Mouse (Mus musculus) MEL (cell line): ENCODE measurements around the gene Uevld. TPM values are rescaled to one million over a fixed set of nuclear protein-coding genes. Genes with fewer than 3 reads are reported as not detected.

ENCODE experiments used
- DNase-seq: peaks from one replicate; pipeline ENCODE4 v3.0.0; 2011; ENCODE audit warnings: low read depth, low spot score
- H3K27ac ChIP-seq: 2 replicates; pipeline ENCODE4 v1.5.1; 2012; ENCODE audit warnings: low read depth, mild to moderate bottlenecking, control low read depth, low read length, moderate library complexity; ENCODE audit not compliant: control insufficient read depth
- H3K27me3 ChIP-seq, 2 experiments: fragments of 150-350 bp in 1 of 2; sonication (generic) in 1 of 2; 2 replicates each; pipeline ENCODE4 v1.6.1; 2012; ENCODE audit warnings: low read length in 2 of 2, mild to moderate bottlenecking in 2 of 2, improper control_type of control experiment in 1 of 2, moderate library complexity in 1 of 2; ENCODE audit not compliant: insufficient read depth in 2 of 2, control insufficient read depth in 1 of 2
- H3K36me3 ChIP-seq, 2 experiments: 2 replicates each; pipeline ENCODE4 v1.6.1; 2012 to 2014; ENCODE audit warnings: low read length in 2 of 2, improper control_type of control experiment in 1 of 2, inconsistent platforms in 1 of 2, mild to moderate bottlenecking in 1 of 2; ENCODE audit not compliant: insufficient read depth in 2 of 2, control insufficient read depth in 1 of 2
- H3K4me1 ChIP-seq, 2 experiments: fragments of 150-350 bp in 1 of 2; sonication (generic) in 1 of 2; 2 replicates each; pipeline ENCODE4 v1.6.1; 2012; ENCODE audit warnings: low read length in 2 of 2, improper control_type of control experiment in 1 of 2, mild to moderate bottlenecking in 1 of 2; ENCODE audit not compliant: insufficient read depth in 2 of 2, control insufficient read depth in 1 of 2
- H3K4me3 ChIP-seq, 2 experiments: fragments of 150-350 bp in 1 of 2; sonication (generic) in 1 of 2; 2 replicates each; pipeline ENCODE4 v1.5.1; 2012; ENCODE audit warnings: low read depth in 2 of 2, low read length in 2 of 2, mild to moderate bottlenecking in 2 of 2, moderate library complexity in 2 of 2, control low read depth in 1 of 2, improper control_type of control experiment in 1 of 2; ENCODE audit not compliant: control insufficient read depth in 1 of 2, insufficient read depth in 1 of 2
- H3K79me2 ChIP-seq: 2 replicates; pipeline ENCODE4 v1.6.1; 2012; ENCODE audit warnings: mild to moderate bottlenecking, low read length, moderate library complexity; ENCODE audit not compliant: control insufficient read depth, poor library complexity, insufficient read depth
- H3K9ac ChIP-seq: 2 replicates; pipeline ENCODE4 v1.6.1; 2012; ENCODE audit warnings: low read depth, mild to moderate bottlenecking, control low read depth, low read length, moderate library complexity; ENCODE audit not compliant: control insufficient read depth, poor library complexity, severe bottlenecking
- H3K9me3 ChIP-seq: fragments of 150-350 bp; sonication (generic); replicated peaks from 2 replicates; pipeline ENCODE4 v1.6.1; 2012; ENCODE audit warnings: mild to moderate bottlenecking, low read length, improper control_type of control experiment, moderate library complexity; ENCODE audit not compliant: insufficient read depth
- CHD1 ChIP-seq: IDR thresholded peaks from 2 replicates; pipeline ENCODE4 v1.6.1; 2012; ENCODE audit warnings: low read depth, mild to moderate bottlenecking, inconsistent platforms, low read length, improper control_type of control experiment
- CHD2 ChIP-seq: IDR thresholded peaks from 2 replicates; pipeline ENCODE4 v1.6.1; 2011; ENCODE audit warnings: low read length, improper control_type of control experiment
- ELF1 ChIP-seq: IDR thresholded peaks from 2 replicates; pipeline ENCODE4 v1.6.1; 2014; ENCODE audit warnings: low read depth, mild to moderate bottlenecking, inconsistent platforms, low read length, improper control_type of control experiment, moderate library complexity
- EP300 ChIP-seq, 2 experiments: IDR thresholded peaks; 2 replicates each; pipeline ENCODE4 v1.6.1; 2011; ENCODE audit warnings: improper control_type of control experiment in 2 of 2, low read length in 2 of 2, low read depth in 1 of 2, mild to moderate bottlenecking in 1 of 2
- ETS1 ChIP-seq: IDR thresholded peaks from 2 replicates; pipeline ENCODE4 v1.6.1; 2012; ENCODE audit warnings: low read depth, mild to moderate bottlenecking, inconsistent platforms, low read length, improper control_type of control experiment, moderate library complexity
- GABPA ChIP-seq: IDR thresholded peaks from 2 replicates; pipeline ENCODE4 v1.6.1; 2012; ENCODE audit warnings: low read depth, mild to moderate bottlenecking, inconsistent platforms, low read length, improper control_type of control experiment, moderate library complexity
- HCFC1 ChIP-seq: IDR thresholded peaks from 2 replicates; pipeline ENCODE4 v1.6.1; 2012; ENCODE audit warnings: low read depth, mild to moderate bottlenecking, inconsistent platforms, low read length, improper control_type of control experiment, moderate library complexity
- MAZ ChIP-seq: IDR thresholded peaks from 2 replicates; pipeline ENCODE4 v1.6.1; 2012; ENCODE audit warnings: low read depth, mild to moderate bottlenecking, inconsistent platforms, low read length, improper control_type of control experiment
- MYB ChIP-seq: IDR thresholded peaks from 2 replicates; pipeline ENCODE4 v1.6.1; 2011; ENCODE audit warnings: mild to moderate bottlenecking, low read depth, low read length, improper control_type of control experiment
- POLR2AphosphoS2 ChIP-seq: IDR thresholded peaks from 2 replicates; pipeline ENCODE4 v1.6.1; 2011; ENCODE audit warnings: low read length, improper control_type of control experiment
- TBP ChIP-seq: IDR thresholded peaks from 2 replicates; pipeline ENCODE4 v1.8.0; 2011; ENCODE audit warnings: low read depth, low read length, improper control_type of control experiment
- USF1 ChIP-seq: IDR thresholded peaks from 2 replicates; pipeline ENCODE4 v1.6.1; 2014; ENCODE audit warnings: low read depth, mild to moderate bottlenecking, inconsistent platforms, low read length, improper control_type of control experiment, moderate library complexity
- USF2 ChIP-seq, 2 experiments: IDR thresholded peaks; 2 replicates each; pipeline ENCODE4 v1.6.1; 2011 to 2012; ENCODE audit warnings: improper control_type of control experiment in 2 of 2, low read length in 2 of 2, borderline replicate concordance in 1 of 2, inconsistent platforms in 1 of 2, low read depth in 1 of 2, mild to moderate bottlenecking in 1 of 2; ENCODE audit not compliant: insufficient read depth in 1 of 2
- ZKSCAN1 ChIP-seq: IDR thresholded peaks from 2 replicates; pipeline ENCODE4 v1.6.1; 2012; ENCODE audit warnings: low read depth, mild to moderate bottlenecking, inconsistent platforms, low read length, improper control_type of control experiment, moderate library complexity
- polyA plus RNA-seq, 2 experiments: library from polyadenylated mRNA; stranded (reverse) in 1 of 2; unstranded in 1 of 2; fragments of >175 nt in 1 of 2; fragments of >200 nt in 1 of 2; gene quantifications; 2 replicates each; pipeline versions ENCODE4 v1.2.1 to v1.2.4; 2012; ENCODE audit warnings: low replicate concordance in 2 of 2, low read depth in 1 of 2; ENCODE audit not compliant: insufficient read length in 2 of 2, insufficient read depth in 1 of 2, missing spikeins in 1 of 2
- total RNA-seq: library from RNA; depleted of rRNA; stranded (reverse); fragments of 300-350 nt; gene quantifications from 2 replicates; pipeline ENCODE4 v1.2.3, GENCODE M21; 2012

Gene Uevld
- total and polyA plus RNA-seq, 3 experiments: 1.9 to 5.4 TPM; not detected in 1

GRCm38 (mm10) chr7:46985718-46986505 lies 27.6 kb upstream of the Uevld start:
- TF ChIP-seq POLR2AphosphoS2 (no peak), TBP (peak; percentile 59; the same call in 1 of the 2 replicates)
- H3K36me3 ChIP-seq: peaks cover 0 to 5% of the 10 kb centered on the region in 2 experiments; a peak in 2 of 4 replicates

GRCm38 (mm10) chr7:46983280-46983679 lies 25.0 kb upstream of the Uevld start, which contains the start of gene Gm9999:
Gm9999 (plus strand) TSS chr7:46983580.
- H3K4me3 ChIP-seq: no peak within 1 kb of the TSS
- DNase-seq: no peak
- H3K27ac ChIP-seq: no peak within 1 kb of the TSS
- H3K9me3 ChIP-seq: no peaks in the 10 kb centered on the region
- H3K4me1 ChIP-seq: no peaks in the 10 kb centered on the region
- no peak within 1 kb of the TSS for H3K9ac ChIP-seq
- no peaks in the 10 kb centered on the region for H3K79me2 ChIP-seq
- TF ChIP-seq ETS1 (no peak), USF1 (peak; percentile 30; the same call in 1 of the 2 replicates), ELF1 (no peak), CHD2 (no peak), USF2 (IDR thresholded peaks at IDR 0.05; ENCODE audit: borderline replicate concordance in 1 of 2, insufficient read depth in 1 of 2, low read depth in 1 of 2, low read length in 2 of 2) (no peak), MAZ (no peak), CHD1 (no peak), MYB (no peak)
- H3K36me3 ChIP-seq: no peaks in the 10 kb centered on the region
- peaks cover 0 to 3% of the 10 kb centered on the region in 2 experiments; a peak in 2 of 4 replicates for H3K27me3 ChIP-seq

More at GRCm38 (mm10) chr7:46985718-46986505, 27.6 kb upstream of the Uevld start:
- Histone ChIP-seq H3K27me3 (no peaks in the 10 kb centered on the region; a peak in 2 of 4 replicates), H3K4me3 (no peak overlapping the region), H3K79me2 (no peaks in the 10 kb centered on the region), H3K27ac (no peak overlapping the region), H3K9me3 (no peaks in the 10 kb centered on the region), H3K4me1 (peaks cover 0 to 6% of the 10 kb centered on the region in 2 experiments; a peak in 2 of 4 replicates), H3K9ac (no peak overlapping the region)
- no peak for DNase-seq

DNA sequence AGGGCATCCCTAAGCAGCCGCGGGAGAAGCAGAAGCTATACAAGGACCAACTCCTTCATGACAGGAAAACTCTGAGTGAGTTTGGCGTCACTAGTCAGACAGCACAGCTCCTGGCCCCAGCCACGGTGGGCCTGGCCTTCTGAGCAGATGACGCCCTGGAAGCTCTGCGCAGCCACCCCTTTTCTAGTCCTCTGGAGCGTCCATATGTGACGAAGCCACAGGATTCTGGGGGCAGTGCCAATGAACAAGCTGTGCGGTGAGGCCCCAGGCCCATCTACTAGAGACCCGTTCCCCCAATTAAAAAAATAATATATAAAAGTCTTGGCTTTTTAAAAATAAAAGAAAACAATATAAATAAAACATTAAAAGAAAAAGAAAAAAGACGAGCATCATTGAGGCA lies 17.1 kb upstream of the Uevld start:
- no peaks in the 10 kb centered on the region for H3K9me3 ChIP-seq
- TF ChIP-seq ZKSCAN1: no peak
- TF ChIP-seq ETS1: no peak
- TF ChIP-seq HCFC1: no peak
- no peak for TF ChIP-seq CHD1
- no peak for TF ChIP-seq GABPA
- TF ChIP-seq EP300 (IDR thresholded peaks at IDR 0.05; ENCODE audit: low read depth in 1 of 2, low read length in 2 of 2): no peak
- no peak overlapping the region for H3K9ac ChIP-seq
- no peak for DNase-seq
- peaks cover 0 to 10% of the 10 kb centered on the region in 2 experiments; a peak in 2 of 4 replicates for H3K27me3 ChIP-seq
- peaks cover 0 to 3% of the 10 kb centered on the region in 2 experiments; a peak in 1 of 4 replicates for H3K36me3 ChIP-seq
- H3K4me1 ChIP-seq: peaks cover 0 to 6% of the 10 kb centered on the region in 2 experiments; a peak in 2 of 4 replicates
- H3K79me2 ChIP-seq: no peaks in the 10 kb centered on the region
- H3K4me3 ChIP-seq: no peak overlapping the region
- no peak overlapping the region for H3K27ac ChIP-seq
